Mouse (Mus musculus) stomach, postnatal 0 days (tissue): ENCODE measurements around the gene Mblac2.
A peak's percentile ranks its signal among the peaks of the same experiment; 100 is the strongest.

ENCODE experiments used
- CTCF ChIP-seq: IDR thresholded peaks from 2 replicates; pipeline ENCODE4 v1.5.1; 2016; ENCODE audit warnings: antibody characterized with exemption, low read depth, mild to moderate bottlenecking, moderate library complexity
- EP300 ChIP-seq: optimal IDR thresholded peaks from 2 replicates; pipeline ENCODE3; 2016; ENCODE audit warnings: antibody characterized with exemption

DNA sequence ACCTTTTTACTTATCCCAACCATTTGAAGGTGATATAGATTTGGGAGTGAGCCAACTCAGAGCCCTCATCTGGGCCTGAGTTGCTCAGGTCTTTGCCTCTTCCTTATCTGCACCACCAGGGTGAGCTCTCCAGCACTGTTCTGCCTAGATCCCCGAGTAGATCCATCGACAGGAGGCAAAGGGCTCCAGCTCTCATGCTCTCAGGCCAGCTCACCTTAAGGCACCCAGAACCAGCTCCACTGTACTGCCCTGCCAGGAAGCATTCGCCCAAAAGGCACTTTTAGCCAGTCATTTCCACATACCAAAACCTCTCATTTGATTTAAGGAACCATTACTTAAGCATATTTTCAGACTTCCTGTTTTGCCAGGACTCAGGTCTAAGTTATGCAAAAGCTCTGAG is 29.8 kb downstream of the Mblac2 start:
- TF ChIP-seq CTCF (0 out of 2 replicates have a peak, but pooled peaks have one; percentile 26), EP300 (no peak)
